11 mouse cellular contexts compared by ENCODE assay signal in the genomic region with DNA sequence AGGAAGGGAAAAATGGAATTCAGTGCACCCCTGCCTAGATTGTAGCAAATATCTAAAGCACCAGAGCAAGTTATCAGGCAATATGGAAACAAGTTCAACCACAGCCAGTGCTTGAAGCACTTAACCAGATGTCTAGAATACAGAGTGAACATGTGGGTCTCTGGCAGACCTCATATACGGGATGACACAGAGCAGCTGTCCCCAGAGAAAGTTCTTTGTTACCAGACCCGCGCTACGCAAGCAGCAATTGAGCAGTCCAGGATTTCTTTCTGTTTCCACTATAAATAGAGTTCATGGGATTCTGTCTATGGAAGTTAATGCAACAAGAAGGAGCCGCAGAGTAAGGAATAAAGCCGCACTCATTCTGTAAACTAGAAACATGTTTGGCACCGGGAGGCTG. TPM values are rescaled to one million over a fixed set of nuclear protein-coding genes. Genes with fewer than 3 reads are reported as not detected.
DNase-seq lines count a peak whose midpoint lies in the region; ATAC-seq and TF ChIP-seq lines count a peak whose summit lies in the region.
"Had no signal": no experiment of that assay in that cellular context is flagged by ENCODE, and none has a peak within 500 bp of the region (broad histone marks: within the 10 kb centered on the region; RNA-seq: fewer than 3 reads in every experiment).

No protein-coding gene starts in this region.

- peaks cover 40% of the 10 kb centered on the region for H3K4me1 ChIP-seq in embryonic facial prominence, embryonic 13.5 days
- peaks cover 27% of the 10 kb centered on the region for H3K4me1 ChIP-seq in embryonic facial prominence, embryonic 10.5 days
- H3K4me1 ChIP-seq in kidney, adult 2 months (ENCODE audit: control insufficient read depth, insufficient read depth, low read length): peaks cover 28% of the 10 kb centered on the region

- peak overlapping the region; percentile 32; the same call in 1 of the 2 replicates for H3K4me2 ChIP-seq in embryonic facial prominence, embryonic 13.5 days

- no peak overlapping the region for H3K9ac ChIP-seq in embryonic facial prominence, embryonic 13.5 days

- H3K27ac ChIP-seq in embryonic facial prominence, embryonic 13.5 days: no peak overlapping the region
- no peak overlapping the region for H3K27ac ChIP-seq in embryonic facial prominence, embryonic 10.5 days (replicated peaks)
- no peak overlapping the region for H3K27ac ChIP-seq in kidney, adult 2 months (ENCODE audit: insufficient read depth, low read depth, low read length)

- no peak overlapping the region for H3K4me3 ChIP-seq in embryonic facial prominence, embryonic 13.5 days
- H3K4me3 ChIP-seq in embryonic facial prominence, embryonic 10.5 days: no peak overlapping the region
- H3K4me3 ChIP-seq in kidney, adult 2 months (ENCODE audit: insufficient read depth, low read depth, low read length): no peak overlapping the region

- no peak for ATAC-seq in embryonic facial prominence, embryonic 13.5 days (ENCODE audit: insufficient number of reproducible peaks, insufficient read depth, low FRiP score, low TSS enrichment, low read depth)

- no peak for TF ChIP-seq CTCF in kidney, adult 2 months (conservative IDR thresholded peaks at IDR 0.05; ENCODE audit: insufficient read depth, insufficient read length, low read depth, low read length)

- 29% methylated on average over 7 of the region's 7 CpGs for WGBS in embryonic facial prominence, embryonic 13.5 days
- 76% methylated on average over 7 of the region's 7 CpGs for WGBS in embryonic facial prominence, embryonic 10.5 days
- 76% methylated on average over 7 of the region's 7 CpGs for WGBS in kidney, adult 2 months

- no peaks in the 10 kb centered on the region for H3K27me3 ChIP-seq in embryonic facial prominence, embryonic 13.5 days
- H3K27me3 ChIP-seq in embryonic facial prominence, embryonic 10.5 days (replicated peaks; ENCODE audit: low read depth, poor library complexity, severe bottlenecking): no peaks in the 10 kb centered on the region
- no peaks in the 10 kb centered on the region for H3K27me3 ChIP-seq in kidney, adult 2 months (replicated peaks; ENCODE audit: control insufficient read depth, insufficient read depth, low read length)

- H3K9me3 ChIP-seq in embryonic facial prominence, embryonic 13.5 days: no peaks in the 10 kb centered on the region
- no peaks in the 10 kb centered on the region for H3K9me3 ChIP-seq in embryonic facial prominence, embryonic 10.5 days

- no peaks in the 10 kb centered on the region for H3K36me3 ChIP-seq in embryonic facial prominence, embryonic 13.5 days
- no peaks in the 10 kb centered on the region for H3K36me3 ChIP-seq in embryonic facial prominence, embryonic 10.5 days (replicated peaks)
- no peaks in the 10 kb centered on the region for H3K36me3 ChIP-seq in kidney, adult 2 months (ENCODE audit: control insufficient read depth, insufficient read depth, low read length)

- DNase-seq in embryonic facial prominence, embryonic 10.5 days (ENCODE audit: low spot score): no peak
- peak; percentile 54 for DNase-seq in kidney, postnatal 10 days
- no peak for DNase-seq in kidney, adult 2 months
- peak; percentile 2 for DNase-seq in forelimb bud, embryonic 11.5 days (ENCODE audit: low read depth, low spot score)
- peak; percentile 18 for DNase-seq in mesoderm, embryonic 11.5 days (ENCODE audit: low read depth, low spot score)
- DNase-seq in spleen, adult 12 weeks (ENCODE audit: low spot score): no peak
- no peak for DNase-seq in layer of hippocampus, adult 18-20 months (ENCODE audit: low spot score in 2 of 2)
- DNase-seq: cerebellum, adult 18-20 months had no signal

- TF ChIP-seq POLR2A in kidney, adult 2 months (IDR thresholded peaks at IDR 0.05; ENCODE audit: low read depth, low read length): no peak

RNA-seq across cellular contexts. Expression of a gene that starts 46.8 kb away (rescaled TPM):
- 1.7 and 1.8 TPM in 2 replicates for polyA plus RNA-seq in embryonic facial prominence, embryonic 13.5 days (2015; fragmentation: Nextera tagmentation; extraction: Ambion mirVana)
- 1.7 TPM in 2 replicates for polyA plus RNA-seq in embryonic facial prominence, embryonic 10.5 days (2016; fragmentation: Nextera tagmentation; extraction: Ambion mirVana)
- polyA plus RNA-seq in kidney, adult 2 months (2012; rRNA removed): 169 and 195 TPM in 2 replicates
- total RNA-seq in layer of hippocampus, adult 18-20 months (2021): 100 to 1,000 TPM; 125 to 128 TPM
- total RNA-seq: megakaryocyte progenitor cell, adult 5-6 weeks; MEL had no signal

Comparison
In these comparisons a context has a peak if more than half of its experiments do, and no peak if none do; other contexts are left out.
1. DNase-seq: peak in kidney, postnatal 10 days (single experiment), forelimb bud, embryonic 11.5 days (single experiment) and mesoderm, embryonic 11.5 days (single experiment); none in embryonic facial prominence, embryonic 10.5 days (single experiment), kidney, adult 2 months (single experiment), spleen, adult 12 weeks (single experiment) and layer of hippocampus, adult 18-20 months (0 of 2).
2. RNA of a gene that starts 46.8 kb away (polyA plus RNA-seq): 169 to 195 TPM in kidney, adult 2 months; 1.7 to 1.8 TPM in embryonic facial prominence, embryonic 13.5 days and 1.7 TPM in embryonic facial prominence, embryonic 10.5 days; every median in the first group is over 10 times any median in the second.